Mouse (Mus musculus) embryonic facial prominence, embryonic 12.5 days (tissue): ENCODE measurements at regions not wholly inside any gene's neighbourhood (a gene's known extent, or its start where the extent isn't known, plus 50 kb on each side); places are given as distances from the start of the nearest gene placed in this dataset.

ENCODE experiments used
- ATAC-seq: fragments of 200-750 bp; cut with Nextera tagmentation; 2 replicates; pipeline ENCODE4 v1.8.0; 2017; ENCODE audit not compliant: insufficient number of reproducible peaks, insufficient read depth, low FRiP score, low TSS enrichment
- H3K27ac ChIP-seq: fragments of 300-500 bp; sonication (generic); 2 replicates; pipeline ENCODE4 v1.5.1; 2016; ENCODE audit warnings: mild to moderate bottlenecking
- H3K27me3 ChIP-seq: fragments of 300-500 bp; sonication (generic); 2 replicates; pipeline ENCODE4 v1.6.1; 2016; ENCODE audit warnings: mild to moderate bottlenecking, moderate library complexity
- H3K36me3 ChIP-seq: fragments of 300-500 bp; sonication (generic); 2 replicates; pipeline ENCODE4 v1.6.1; 2016; ENCODE audit warnings: mild to moderate bottlenecking
- H3K4me1 ChIP-seq: fragments of 300-500 bp; sonication (generic); 2 replicates; pipeline ENCODE4 v1.6.1; 2016
- H3K4me2 ChIP-seq: fragments of 300-500 bp; sonication (generic); replicated peaks from 2 replicates; pipeline ENCODE4 v1.6.1; 2016; ENCODE audit warnings: mild to moderate bottlenecking, moderate library complexity
- H3K4me3 ChIP-seq: fragments of 300-500 bp; sonication (generic); 2 replicates; pipeline ENCODE4 v1.5.1; 2016; ENCODE audit warnings: mild to moderate bottlenecking
- H3K9ac ChIP-seq: fragments of 300-500 bp; sonication (generic); 2 replicates; pipeline ENCODE4 v1.6.1; 2016; ENCODE audit warnings: mild to moderate bottlenecking, moderate library complexity
- H3K9me3 ChIP-seq: fragments of 300-500 bp; sonication (generic); 2 replicates; pipeline ENCODE4 v1.6.1; 2016; ENCODE audit warnings: mild to moderate bottlenecking, moderate library complexity
- WGBS: fragments of 180-500 bp; shearing (Covaris S2); methylation state at CpG from one replicate; pipeline ENCODE4 v1.1.7; 2016; 5-methylcytosine and 5-hydroxymethylcytosine counted together

- no peaks in the 10 kb centered on the region for H3K4me1 ChIP-seq
- H3K27ac ChIP-seq = no peak overlapping the region
- no peaks in the 10 kb centered on the region for H3K9me3 ChIP-seq
- ATAC-seq = no peak
- 86% methylated on average over 11 of the region's 11 CpGs for WGBS
- no peaks in the 10 kb centered on the region for H3K36me3 ChIP-seq
- no peak overlapping the region for H3K4me2 ChIP-seq
- H3K27me3 ChIP-seq = no peaks in the 10 kb centered on the region
- no peak overlapping the region for H3K4me3 ChIP-seq
- no peak overlapping the region for H3K9ac ChIP-seq
These were observed 271.2 kb upstream of the Arrdc3 start for GRCm38 (mm10) chr13:80611937-80612336.

GRCm38 (mm10) chr13:80613167-80613883, 269.9 kb upstream of the Arrdc3 start:
- H3K27me3 ChIP-seq = no peaks in the 10 kb centered on the region
- no peaks in the 10 kb centered on the region for H3K36me3 ChIP-seq
- no peak overlapping the region for H3K4me3 ChIP-seq
- no peaks in the 10 kb centered on the region for H3K4me1 ChIP-seq
- no peak overlapping the region for H3K4me2 ChIP-seq
- WGBS = 79% methylated on average over 9 of the region's 9 CpGs
- H3K27ac ChIP-seq = no peak overlapping the region
- no peak for ATAC-seq
- H3K9me3 ChIP-seq = no peaks in the 10 kb centered on the region
- no peak overlapping the region for H3K9ac ChIP-seq

- no peak overlapping the region for H3K4me3 ChIP-seq
- no peaks in the 10 kb centered on the region for H3K27me3 ChIP-seq
- no peak overlapping the region for H3K9ac ChIP-seq
- ATAC-seq = no peak
- H3K9me3 ChIP-seq = no peaks in the 10 kb centered on the region
- no peak overlapping the region for H3K4me2 ChIP-seq
- 37% methylated on average over 1 of the region's 1 CpGs for WGBS
- H3K27ac ChIP-seq = no peak overlapping the region
- H3K36me3 ChIP-seq = no peaks in the 10 kb centered on the region
- H3K4me1 ChIP-seq = no peaks in the 10 kb centered on the region
These were observed 269.3 kb upstream of the Arrdc3 start for GRCm38 (mm10) chr13:80613884-80614247.

- no peak overlapping the region for H3K4me2 ChIP-seq
- 65% methylated on average over 5 of the region's 5 CpGs for WGBS
- ATAC-seq = no peak
These were observed 268.2 kb upstream of the Arrdc3 start for GRCm38 (mm10) chr13:80614971-80615370.

GRCm38 (mm10) chr13:80623005-80623404, 260.2 kb upstream of the Arrdc3 start:
- ATAC-seq = no peak
- 34% methylated on average over 2 of the region's 2 CpGs for WGBS

More at GRCm38 (mm10) chr13:80614971-80615370, 268.2 kb upstream of the Arrdc3 start:
- H3K27ac ChIP-seq = no peak overlapping the region
- no peaks in the 10 kb centered on the region for H3K27me3 ChIP-seq
- no peaks in the 10 kb centered on the region for H3K36me3 ChIP-seq
- H3K9ac ChIP-seq = no peak overlapping the region
- H3K4me3 ChIP-seq = no peak overlapping the region
- H3K9me3 ChIP-seq = no peaks in the 10 kb centered on the region
- H3K4me1 ChIP-seq = no peaks in the 10 kb centered on the region

GRCm38 (mm10) chr13:80641334-80641733, 241.8 kb upstream of the Arrdc3 start:
- H3K36me3 ChIP-seq = no peaks in the 10 kb centered on the region
- no peak overlapping the region for H3K9ac ChIP-seq
- no peak overlapping the region for H3K4me3 ChIP-seq
- no peaks in the 10 kb centered on the region for H3K27me3 ChIP-seq
- no peak overlapping the region for H3K27ac ChIP-seq
- ATAC-seq = no peak
- H3K9me3 ChIP-seq = no peaks in the 10 kb centered on the region
- H3K4me1 ChIP-seq = no peaks in the 10 kb centered on the region
- no peak overlapping the region for H3K4me2 ChIP-seq
- 64% methylated on average over 2 of the region's 2 CpGs for WGBS

More at GRCm38 (mm10) chr13:80623005-80623404, 260.2 kb upstream of the Arrdc3 start:
- no peak overlapping the region for H3K4me2 ChIP-seq
- H3K9ac ChIP-seq = no peak overlapping the region
- H3K36me3 ChIP-seq = no peaks in the 10 kb centered on the region
- no peaks in the 10 kb centered on the region for H3K4me1 ChIP-seq
- H3K4me3 ChIP-seq = no peak overlapping the region
- H3K27me3 ChIP-seq = no peaks in the 10 kb centered on the region
- H3K27ac ChIP-seq = no peak overlapping the region
- no peaks in the 10 kb centered on the region for H3K9me3 ChIP-seq

GRCm38 (mm10) chr13:80647578-80647977, 235.6 kb upstream of the Arrdc3 start:
- no peak for ATAC-seq
- Histone ChIP-seq H3K36me3 (no peaks in the 10 kb centered on the region), H3K27me3 (no peaks in the 10 kb centered on the region), H3K4me3 (no peak overlapping the region), H3K9ac (no peak overlapping the region), H3K4me2 (no peak overlapping the region), H3K27ac (no peak overlapping the region), H3K9me3 (no peaks in the 10 kb centered on the region), H3K4me1 (no peaks in the 10 kb centered on the region)
- WGBS = 52% methylated on average over 4 of the region's 4 CpGs

- no peaks in the 10 kb centered on the region for H3K4me1 ChIP-seq
- H3K4me3 ChIP-seq = no peak overlapping the region
- no peak overlapping the region for H3K9ac ChIP-seq
- H3K36me3 ChIP-seq = no peaks in the 10 kb centered on the region
- 83% methylated on average over 8 of the region's 8 CpGs for WGBS
- no peaks in the 10 kb centered on the region for H3K9me3 ChIP-seq
- no peak overlapping the region for H3K27ac ChIP-seq
- ATAC-seq = no peak
- H3K4me2 ChIP-seq = no peak overlapping the region
- no peaks in the 10 kb centered on the region for H3K27me3 ChIP-seq
These were observed 230.1 kb upstream of the Arrdc3 start for GRCm38 (mm10) chr13:80652967-80653539.

- no peak overlapping the region for H3K9ac ChIP-seq
- 67% methylated on average over 3 of the region's 3 CpGs for WGBS
- no peak overlapping the region for H3K4me2 ChIP-seq
- H3K27ac ChIP-seq = no peak overlapping the region
- no peaks in the 10 kb centered on the region for H3K27me3 ChIP-seq
- ATAC-seq = no peak
- no peaks in the 10 kb centered on the region for H3K36me3 ChIP-seq
- no peaks in the 10 kb centered on the region for H3K9me3 ChIP-seq
- no peak overlapping the region for H3K4me3 ChIP-seq
- H3K4me1 ChIP-seq = no peaks in the 10 kb centered on the region
These were observed 216.9 kb upstream of the Arrdc3 start for GRCm38 (mm10) chr13:80666186-80666713.

GRCm38 (mm10) chr13:80689871-80690270, 193.3 kb upstream of the Arrdc3 start:
- Histone ChIP-seq H3K27me3 (no peaks in the 10 kb centered on the region), H3K4me1 (no peaks in the 10 kb centered on the region), H3K9me3 (no peaks in the 10 kb centered on the region), H3K9ac (no peak overlapping the region), H3K27ac (no peak overlapping the region), H3K4me2 (no peak overlapping the region), H3K36me3 (no peaks in the 10 kb centered on the region), H3K4me3 (no peak overlapping the region)
- ATAC-seq = no peak

- Histone ChIP-seq H3K9me3 (no peaks in the 10 kb centered on the region), H3K27ac (no peak overlapping the region), H3K36me3 (no peaks in the 10 kb centered on the region), H3K27me3 (no peaks in the 10 kb centered on the region), H3K9ac (no peak overlapping the region), H3K4me1 (no peaks in the 10 kb centered on the region), H3K4me3 (no peak overlapping the region), H3K4me2 (no peak overlapping the region)
- ATAC-seq = no peak
- 67% methylated on average over 4 of the region's 4 CpGs for WGBS
These were observed 192.4 kb upstream of the Arrdc3 start for GRCm38 (mm10) chr13:80690654-80691386.
